Mouse (Mus musculus) c-Kit-negative CD71-positive TER-119-positive erythroid progenitor cells, embryonic 14.5 days (primary cell): ENCODE measurements around the gene Ifna1.
"Not testable (repeated sequence)": the region's sequence is repeated elsewhere in the genome, so short reads cannot be mapped to it uniquely, and the experiment has no call there.

Source experiments
- DNase-seq: peaks from one replicate; pipeline ENCODE4 v3.0.0-alpha.2; 2013; ENCODE audit warnings: low read depth, low spot score

Gene Ifna1

GRCm38 (mm10) chr4:88849698-88850097, at the start of gene Ifna1:
Ifna1 (plus strand) TSS chr4:88850087.
- no peak for DNase-seq

- not testable (repeated sequence) for DNase-seq
Observed at GRCm38 (mm10) chr4:88802954-88803353, 46.9 kb upstream of the Ifna1 start, which contains the start of gene Gm13287. Gm13287 (plus strand) TSS chr4:88803254.

GRCm38 (mm10) chr4:88805231-88805630, 44.7 kb upstream of the Ifna1 start, which contains the start of gene Gm13288:
Gm13288 (plus strand) TSS chr4:88805531.
- not testable (repeated sequence) for DNase-seq

- not testable (repeated sequence) for DNase-seq
Observed at GRCm38 (mm10) chr4:88805761-88806160, 44.1 kb upstream of the Ifna1 start.

- DNase-seq = no peak
Observed at GRCm38 (mm10) chr4:88815928-88816327, 34.0 kb upstream of the Ifna1 start, which contains the start of gene Ifna7. Ifna7 (plus strand) TSS chr4:88816228.

GRCm38 (mm10) chr4:88819659-88820058, 30.2 kb upstream of the Ifna1 start, which contains the start of gene Ifna11:
Ifna11 (plus strand) TSS chr4:88819959.
- no peak for DNase-seq

GRCm38 (mm10) chr4:88822995-88823394, 26.9 kb upstream of the Ifna1 start:
- no peak for DNase-seq

GRCm38 (mm10) chr4:88827116-88827515, 22.8 kb upstream of the Ifna1 start, which contains the start of gene Ifna6:
Ifna6 (plus strand) TSS chr4:88827416.
- not testable (repeated sequence) for DNase-seq

GRCm38 (mm10) chr4:88830523-88830922, 19.4 kb upstream of the Ifna1 start:
- DNase-seq = no peak

- not testable (repeated sequence) for DNase-seq
Observed at GRCm38 (mm10) chr4:88835225-88835624, 14.7 kb upstream of the Ifna1 start, which contains the start of gene Ifna5. Ifna5 (plus strand) TSS chr4:88835525.

GRCm38 (mm10) chr4:88838828-88839227, 11.1 kb upstream of the Ifna1 start:
- DNase-seq = no peak

GRCm38 (mm10) chr4:88840058-88840457, 9.8 kb upstream of the Ifna1 start:
- no peak for DNase-seq

GRCm38 (mm10) chr4:88841438-88841911, 8.4 kb upstream of the Ifna1 start, which contains the start of gene Ifna4:
Ifna4 (plus strand) TSS chr4:88841861.
- no peak for DNase-seq

- no peak for DNase-seq
Observed at GRCm38 (mm10) chr4:88845334-88845733, 4.6 kb upstream of the Ifna1 start.

- no peak for DNase-seq
Observed at GRCm38 (mm10) chr4:88851026-88851763, 1.3 kb downstream of the Ifna1 start.

GRCm38 (mm10) chr4:88859214-88859613, 9.3 kb downstream of the Ifna1 start:
- DNase-seq = no peak

- DNase-seq = no peak
Observed at GRCm38 (mm10) chr4:88863309-88863708, 13.4 kb downstream of the Ifna1 start.

GRCm38 (mm10) chr4:88864599-88864998, 14.7 kb downstream of the Ifna1 start:
- no peak for DNase-seq

GRCm38 (mm10) chr4:88865011-88865569, 15.2 kb downstream of the Ifna1 start:
- no peak for DNase-seq

GRCm38 (mm10) chr4:88867366-88867925, 17.6 kb downstream of the Ifna1 start:
- DNase-seq = peak; percentile 37

- no peak for DNase-seq
Observed at GRCm38 (mm10) chr4:88867926-88868911, 18.3 kb downstream of the Ifna1 start.
